Mouse (Mus musculus) cerebellum, adult 2 months (tissue): Measurements from ENCODE around the gene Igfbp4.

Experiments
- CTCF ChIP-seq: fragments of 200-500 bp; IDR thresholded peaks from 2 replicates; pipeline ENCODE4 v1.5.1; 2011; ENCODE audit warnings: low read depth, mild to moderate bottlenecking, control low read depth, low read length, moderate library complexity, borderline replicate concordance; ENCODE audit not compliant: insufficient read depth
- POLR2A ChIP-seq: fragments of 200-500 bp; IDR thresholded peaks from 2 replicates; pipeline ENCODE4 v1.6.1; 2011; ENCODE audit warnings: low read length, control low read depth, borderline replicate concordance; ENCODE audit not compliant: insufficient read depth

DNA sequence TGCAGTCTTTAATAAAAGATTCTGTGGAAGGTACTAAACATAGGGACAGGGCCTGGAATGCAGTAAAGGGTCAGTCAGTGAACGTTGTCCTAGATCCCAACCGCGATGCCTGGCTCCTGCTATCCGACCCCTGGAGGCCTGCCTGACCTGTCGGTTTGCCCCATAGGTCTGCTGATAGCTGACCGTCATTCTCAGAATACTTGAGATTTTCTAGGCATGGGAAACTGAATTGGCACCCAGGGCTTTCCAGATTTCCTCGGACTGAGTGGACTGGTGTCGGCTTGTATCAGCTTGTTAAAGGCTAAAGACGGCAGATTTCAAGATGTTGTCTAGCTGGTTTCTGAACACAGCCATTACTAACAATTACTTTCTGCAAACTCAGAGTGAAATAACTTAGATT, 43.3 kb downstream of the Igfbp4 start:
- TF ChIP-seq CTCF (no peak), POLR2A (no peak)
